Mouse (Mus musculus): ENCODE data around the gene Olfr1395.

DNA sequence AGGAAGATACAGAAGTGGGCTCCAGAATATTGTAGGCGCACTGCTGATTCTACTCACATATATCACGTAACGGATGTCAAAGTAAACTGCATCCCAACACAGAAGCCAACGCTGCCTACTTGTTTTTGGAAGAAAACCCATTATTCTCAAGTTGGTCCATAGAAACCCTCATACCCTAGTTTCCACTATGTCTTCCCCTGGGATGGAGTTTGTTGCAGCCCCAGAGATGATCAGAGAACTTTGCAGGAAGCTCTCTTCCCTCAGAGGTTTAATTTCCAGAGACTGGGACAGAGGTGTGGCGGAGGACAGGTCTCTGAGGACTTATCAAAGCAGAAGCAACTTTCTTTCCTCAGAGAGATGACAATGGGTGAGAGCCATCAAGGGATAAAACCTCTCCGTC lies at the start of gene Olfr1395:
- no peak for TF ChIP-seq USF1 (IDR thresholded peaks at IDR 0.05; ENCODE audit: low read depth)
- TF ChIP-seq CTCF (IDR thresholded peaks at IDR 0.05; ENCODE audit: control insufficient read depth, insufficient read depth, insufficient read length): no peak
- TF ChIP-seq MYOG (IDR thresholded peaks at IDR 0.05; ENCODE audit: control insufficient read depth, extremely low read depth, insufficient read length): no peak
- TF ChIP-seq CEBPB (IDR thresholded peaks at IDR 0.05; ENCODE audit: low read depth): no peak
- TF ChIP-seq MAX (IDR thresholded peaks at IDR 0.05): no peak
- no peak for TF ChIP-seq FOSL1 (IDR thresholded peaks at IDR 0.05; ENCODE audit: insufficient read depth, low read length, poor library complexity, severe bottlenecking)

Measured in C2C12 (cell line).